Comparison of ENCODE assay signal across 8 mouse cellular contexts in genomic region chr1:126492206-126493071, GRCm38 (mm10).
DNase-seq lines count a peak whose midpoint lies in the region; ATAC-seq lines count a peak whose summit lies in the region.

No protein-coding gene starts in this region.

- H3K9me3 ChIP-seq in forebrain, embryonic 16.5 days (ENCODE audit: control insufficient read depth, low read length) = no peaks in the 10 kb centered on the region
- no peaks in the 10 kb centered on the region for H3K9me3 ChIP-seq in intestine, embryonic 16.5 days (ENCODE audit: control insufficient read depth, low read length)
- no peaks in the 10 kb centered on the region for H3K9me3 ChIP-seq in lung, embryonic 16.5 days (ENCODE audit: control insufficient read depth, low read length)
- no peaks in the 10 kb centered on the region for H3K9me3 ChIP-seq in stomach, embryonic 16.5 days (replicated peaks; ENCODE audit: control insufficient read depth, low read length)

- H3K4me1 ChIP-seq in forebrain, embryonic 16.5 days (replicated peaks; ENCODE audit: control insufficient read depth, insufficient read depth, low read length) = peaks cover 36% of the 10 kb centered on the region
- H3K4me1 ChIP-seq in intestine, embryonic 16.5 days (ENCODE audit: control insufficient read depth, insufficient read depth, low read length) = peaks cover 9% of the 10 kb centered on the region
- H3K4me1 ChIP-seq in lung, embryonic 16.5 days (replicated peaks; ENCODE audit: control insufficient read depth, insufficient read depth, low read length) = peaks cover 29% of the 10 kb centered on the region
- H3K4me1 ChIP-seq in stomach, embryonic 16.5 days (ENCODE audit: control insufficient read depth, insufficient read depth, low read length) = peaks cover 15% of the 10 kb centered on the region

- WGBS in forebrain, embryonic 16.5 days = 5% methylated on average over 35 of the region's 35 CpGs
- WGBS in intestine, embryonic 16.5 days = 7% methylated on average over 34 of the region's 35 CpGs
- 7% methylated on average over 35 of the region's 35 CpGs for WGBS in lung, embryonic 16.5 days
- 8% methylated on average over 35 of the region's 35 CpGs for WGBS in stomach, embryonic 16.5 days

- H3K27ac ChIP-seq in forebrain, embryonic 16.5 days (ENCODE audit: low read length) = peak overlapping the region; percentile 90
- H3K27ac ChIP-seq in intestine, embryonic 16.5 days (ENCODE audit: low read length) = no peak overlapping the region
- H3K27ac ChIP-seq in lung, embryonic 16.5 days (ENCODE audit: low read length) = peak overlapping the region; percentile 55
- no peak overlapping the region for H3K27ac ChIP-seq in stomach, embryonic 16.5 days (ENCODE audit: low read length)

- DNase-seq in heart, adult 11 months = peak; percentile 93
- DNase-seq in heart, postnatal 25 days (ENCODE audit: low spot score) = no peak
- DNase-seq in adrenal gland, adult 18-20 months (ENCODE audit: low spot score in 2 of 2) = peak; percentile 34 to 57
- no peak for DNase-seq in cerebellum, adult 9-11 months

- peak; percentile 94 for ATAC-seq in forebrain, embryonic 16.5 days
- peak; percentile 79 for ATAC-seq in intestine, embryonic 16.5 days
- peak; percentile 79 for ATAC-seq in lung, embryonic 16.5 days (ENCODE audit: low read depth)
- ATAC-seq in stomach, embryonic 16.5 days (ENCODE audit: insufficient read depth, low FRiP score) = peak; percentile 33; the same call in 1 of the 2 replicates

- no peaks in the 10 kb centered on the region for H3K27me3 ChIP-seq in forebrain, embryonic 16.5 days (replicated peaks; ENCODE audit: control insufficient read depth, insufficient read depth, low read length)
- H3K27me3 ChIP-seq in intestine, embryonic 16.5 days (replicated peaks; ENCODE audit: control insufficient read depth, insufficient read depth, low read length) = no peaks in the 10 kb centered on the region
- H3K27me3 ChIP-seq in lung, embryonic 16.5 days (ENCODE audit: control insufficient read depth, insufficient read depth, low read depth, low read length) = no peaks in the 10 kb centered on the region
- peaks cover 3% of the 10 kb centered on the region for H3K27me3 ChIP-seq in stomach, embryonic 16.5 days (ENCODE audit: control insufficient read depth, insufficient read depth, low read length)

- peak overlapping the region; percentile 73 for H3K4me3 ChIP-seq in forebrain, embryonic 16.5 days (replicated peaks; ENCODE audit: low read length)
- peak overlapping the region; percentile 51 for H3K4me3 ChIP-seq in intestine, embryonic 16.5 days (ENCODE audit: low read length)
- peak overlapping the region; percentile 60 for H3K4me3 ChIP-seq in lung, embryonic 16.5 days (ENCODE audit: low read length)
- peak overlapping the region; percentile 52 for H3K4me3 ChIP-seq in stomach, embryonic 16.5 days (replicated peaks; ENCODE audit: low read length)

- intact Hi-C loops in heart, postnatal 25 days (cut with DNase I) = loop anchor here (5.0 kb wide), 1 partner anchor 430 kb away; no protein-coding TSS in a partner anchor

- H3K36me3 ChIP-seq in forebrain, embryonic 16.5 days (ENCODE audit: control insufficient read depth, insufficient read depth) = no peaks in the 10 kb centered on the region
- no peaks in the 10 kb centered on the region for H3K36me3 ChIP-seq in intestine, embryonic 16.5 days (ENCODE audit: control insufficient read depth, insufficient read depth, low read length)
- no peaks in the 10 kb centered on the region for H3K36me3 ChIP-seq in lung, embryonic 16.5 days (ENCODE audit: control insufficient read depth, insufficient read depth, low read length)
- H3K36me3 ChIP-seq in stomach, embryonic 16.5 days (ENCODE audit: control insufficient read depth, insufficient read depth, low read length) = no peaks in the 10 kb centered on the region

- peak overlapping the region; percentile 92 for H3K9ac ChIP-seq in forebrain, embryonic 16.5 days (replicated peaks; ENCODE audit: low read depth, low read length)
- peak overlapping the region; percentile 68 for H3K9ac ChIP-seq in intestine, embryonic 16.5 days (ENCODE audit: low read depth, low read length)
- H3K9ac ChIP-seq in lung, embryonic 16.5 days (ENCODE audit: low read length) = peak overlapping the region; percentile 64
- peak overlapping the region; percentile 71 for H3K9ac ChIP-seq in stomach, embryonic 16.5 days (ENCODE audit: low read length)

- H3K4me2 ChIP-seq in forebrain, embryonic 16.5 days (ENCODE audit: low read length) = peak overlapping the region; percentile 85
- peak overlapping the region; percentile 90 for H3K4me2 ChIP-seq in intestine, embryonic 16.5 days (ENCODE audit: low read depth, low read length)
- H3K4me2 ChIP-seq in lung, embryonic 16.5 days (ENCODE audit: low read depth, low read length) = peak overlapping the region; percentile 77
- peak overlapping the region; percentile 86 for H3K4me2 ChIP-seq in stomach, embryonic 16.5 days (ENCODE audit: low read depth, low read length)

Comparison
In these comparisons a context has a peak if more than half of its experiments do, and no peak if none do; other contexts are left out.
1. DNase-seq: peak in heart, adult 11 months (single experiment) and adrenal gland, adult 18-20 months (2 of 2); none in heart, postnatal 25 days (single experiment) and cerebellum, adult 9-11 months (single experiment).
2. ATAC-seq: peak in every context shown above with its lines; median percentile 94 in forebrain, embryonic 16.5 days; 79 in intestine, embryonic 16.5 days; 79 in lung, embryonic 16.5 days; 33 in stomach, embryonic 16.5 days.
3. H3K27ac ChIP-seq: peak in forebrain, embryonic 16.5 days (single experiment) and lung, embryonic 16.5 days (single experiment); none in intestine, embryonic 16.5 days (single experiment) and stomach, embryonic 16.5 days (single experiment).
4. Peak in every context shown above with its lines, with median percentiles within 50 percentile points of each other: H3K4me2 ChIP-seq, H3K4me3 ChIP-seq and H3K9ac ChIP-seq.